Mouse (Mus musculus) CH12.LX (cell line): Measurements from ENCODE around the gene 2810408A11Rik.

ENCODE experiments used
- CTCF ChIP-seq, 2 experiments: IDR thresholded peaks in 1 of 2; conservative IDR thresholded peaks in 1 of 2; 2 replicates each; pipeline ENCODE4 v1.5.1; 2011 to 2012; ENCODE audit warnings: low read depth in 2 of 2, low read length in 2 of 2, improper control_type of control experiment in 1 of 2, inconsistent platforms in 1 of 2, mild to moderate bottlenecking in 1 of 2, moderate library complexity in 1 of 2
- EP300 ChIP-seq: IDR thresholded peaks from 2 replicates; pipeline ENCODE4 v1.6.1; 2011; ENCODE audit warnings: low read length, improper control_type of control experiment
- ETS1 ChIP-seq: conservative IDR thresholded peaks from 2 replicates; pipeline ENCODE4 v1.6.1; 2012; ENCODE audit warnings: low read depth, mild to moderate bottlenecking, inconsistent platforms, low read length, improper control_type of control experiment, moderate library complexity
- HCFC1 ChIP-seq: IDR thresholded peaks from 2 replicates; pipeline ENCODE4 v1.6.1; 2012; ENCODE audit warnings: low read depth, mild to moderate bottlenecking, inconsistent platforms, low read length, improper control_type of control experiment
- MAFK ChIP-seq: IDR thresholded peaks from 2 replicates; pipeline ENCODE4 v1.6.1; 2011; ENCODE audit warnings: low read length, improper control_type of control experiment; ENCODE audit not compliant: insufficient replicate concordance
- MXI1 ChIP-seq: IDR thresholded peaks from 2 replicates; pipeline ENCODE4 v1.6.1; 2011; ENCODE audit warnings: mild to moderate bottlenecking, low read depth, low read length, improper control_type of control experiment
- NRF1 ChIP-seq: IDR thresholded peaks from 2 replicates; pipeline ENCODE4 v1.6.1; 2014; ENCODE audit warnings: low read depth, mild to moderate bottlenecking, inconsistent platforms, low read length, improper control_type of control experiment, moderate library complexity
- POLR2A ChIP-seq: IDR thresholded peaks from 2 replicates; pipeline ENCODE4 v1.6.1; 2011; ENCODE audit warnings: low read depth, mild to moderate bottlenecking, improper control_type of control experiment, low read length
- POLR2AphosphoS2 ChIP-seq: IDR thresholded peaks from 2 replicates; pipeline ENCODE4 v1.6.1; 2011; ENCODE audit warnings: low read depth, low read length, improper control_type of control experiment
- SMC3 ChIP-seq: IDR thresholded peaks from 2 replicates; pipeline ENCODE4 v1.6.1; 2011; ENCODE audit warnings: low read depth, low read length, improper control_type of control experiment
- TBP ChIP-seq: conservative IDR thresholded peaks from 2 replicates; pipeline ENCODE4 v1.6.1; 2011; ENCODE audit warnings: low read depth, low read length, improper control_type of control experiment

DNA sequence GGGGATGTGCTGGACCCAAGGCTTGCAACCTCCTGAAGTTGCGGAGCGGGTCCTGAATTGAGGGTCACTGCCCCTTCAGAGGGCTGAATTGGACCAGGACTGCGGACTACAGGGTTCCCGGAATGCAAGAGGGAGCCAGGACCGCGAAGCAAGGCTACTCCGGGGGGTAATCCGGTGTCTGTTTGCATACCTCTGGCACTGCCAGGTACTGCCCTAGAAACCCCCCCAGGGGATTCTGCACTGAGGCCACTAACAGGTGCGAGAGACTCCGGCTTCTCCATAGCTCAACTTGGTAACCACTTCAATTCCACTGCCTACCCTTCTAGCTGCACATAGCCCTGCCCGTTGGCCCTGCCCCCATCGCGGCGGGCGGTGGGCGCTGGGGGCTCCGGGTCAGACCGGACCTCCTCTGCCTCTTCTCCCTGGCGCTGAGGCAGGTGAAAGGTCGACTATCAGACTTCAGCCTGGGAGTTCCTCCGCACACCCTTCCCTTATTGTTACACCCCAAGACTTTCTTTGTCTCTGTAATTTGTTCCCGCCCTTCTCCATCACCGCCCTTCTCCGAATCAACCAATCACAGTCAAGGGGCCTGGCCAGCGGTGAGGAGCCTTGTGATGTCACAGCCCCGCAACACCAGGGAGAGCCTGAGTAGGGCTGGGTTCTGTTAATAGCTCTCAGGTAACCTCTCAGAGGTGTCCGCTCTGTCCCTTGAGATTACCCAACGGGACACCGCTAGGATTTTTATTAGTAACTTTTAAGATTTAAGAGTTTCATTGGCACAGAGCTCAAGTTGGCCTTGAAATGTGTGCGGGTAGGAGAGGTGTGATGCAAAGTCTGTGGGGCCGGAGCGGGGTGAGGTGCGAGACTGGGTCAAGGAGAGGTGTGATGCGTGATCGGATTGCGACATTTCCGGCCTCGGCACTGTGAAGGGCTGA is at the start of gene 2810408A11Rik, which contains the start of gene Neurl4:
- no peak for TF ChIP-seq CTCF (conservative IDR thresholded peaks at IDR 0.05 in 1 of 2, IDR thresholded peaks at IDR 0.05 in 1 of 2; ENCODE audit: low read depth in 2 of 2, low read length in 2 of 2)
- TF ChIP-seq EP300 = peak; percentile 45; the same call in 1 of the 2 replicates
- TF ChIP-seq POLR2A = peak; percentile 92
- no peak for TF ChIP-seq MAFK
- no peak for TF ChIP-seq HCFC1
- TF ChIP-seq TBP = peak; percentile 84; the same call in 1 of the 2 replicates
- TF ChIP-seq ETS1 = 0 out of 2 replicates have a peak, but pooled peaks have one; percentile 42
- TF ChIP-seq POLR2AphosphoS2 = peak; percentile 81; the same call in 1 of the 2 replicates
- peak; percentile 10; the same call in 1 of the 2 replicates for TF ChIP-seq SMC3
- TF ChIP-seq MXI1 = peak; percentile 77
- no peak for TF ChIP-seq NRF1
